Mouse (Mus musculus) mouse embryonic stem cell (cell line): ENCODE results near the gene Tsc22d3.
"Not testable (repeated sequence)": the region's sequence is repeated elsewhere in the genome, so short reads cannot be mapped to it uniquely, and the experiment has no call there.

Experiments used
- in situ Hi-C, 2 experiments: fragments of 300-500 bp; cut with MboI; formaldehyde crosslinking; loops; 1 replicate in 1 of 2; 3 replicates in 1 of 2; pipeline ENCODE4 v1.14.3; 2019 to 2020; ENCODE audit warnings: low sequenced_read_pairs in 2 of 2, low pct_unique_long_range_greater_than_20kb in 1 of 2, mixed read lengths in 1 of 2; ENCODE audit not compliant: unreplicated experiment in 1 of 2

The Tsc22d3 gene

DNA sequence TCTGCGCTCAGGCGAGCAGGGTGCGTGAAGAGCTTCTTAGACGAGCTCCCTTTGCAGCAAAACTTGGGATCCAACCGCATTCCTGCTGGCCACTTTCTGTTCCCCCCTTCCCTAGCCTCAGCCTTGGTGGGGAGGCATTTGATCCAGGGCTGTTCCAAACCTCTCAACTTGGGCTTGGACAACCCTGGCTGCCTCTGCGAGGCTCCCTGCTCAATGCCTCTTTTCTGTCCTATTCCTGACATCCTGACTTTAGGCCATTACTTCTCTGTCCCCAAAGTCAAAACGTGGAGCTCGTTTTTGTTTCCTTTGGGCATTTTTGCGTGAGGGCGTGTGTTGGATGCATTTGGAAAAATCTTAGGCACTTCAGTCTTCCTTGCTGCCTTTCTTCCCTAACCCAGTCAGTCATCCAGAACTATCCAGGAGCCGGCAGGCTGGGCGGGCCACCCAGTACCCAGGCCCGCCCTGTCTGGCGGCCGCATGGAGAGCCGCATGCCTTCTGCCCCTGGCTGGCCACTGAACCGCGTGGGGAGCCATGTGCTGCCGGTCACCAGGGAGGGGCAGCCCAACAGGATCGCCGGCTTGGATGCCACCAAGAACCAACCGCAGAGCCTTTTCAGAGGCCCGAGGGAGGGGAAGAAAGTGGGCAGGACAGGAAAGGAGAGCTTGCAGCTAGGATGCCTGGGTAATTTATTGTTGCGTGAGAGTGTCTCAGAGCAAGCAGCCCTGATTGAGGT lies 89.6 kb downstream of the Tsc22d3 start:
- in situ Hi-C loops = no loop called here

DNA sequence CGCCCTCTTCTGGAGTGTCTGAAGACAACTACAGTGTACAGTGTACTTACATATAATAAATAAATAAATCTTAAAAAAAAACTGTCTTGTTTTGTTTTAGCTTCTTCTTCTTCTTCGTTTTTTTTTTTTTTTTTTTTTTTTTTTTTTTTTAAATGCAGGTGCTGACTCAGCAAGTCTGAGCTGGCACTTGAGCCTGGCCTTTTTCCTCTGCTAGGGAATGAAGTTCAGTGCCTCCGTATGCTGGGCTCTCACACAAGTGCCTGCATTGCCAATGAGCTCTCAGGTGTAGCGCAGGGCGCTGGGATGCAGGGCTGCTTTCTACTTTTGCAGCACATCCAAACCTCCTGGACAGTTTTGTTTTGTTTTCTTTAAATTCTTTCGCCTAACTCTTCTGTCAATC lies 90.6 kb downstream of the Tsc22d3 start:
- in situ Hi-C loops = no loop called here

DNA sequence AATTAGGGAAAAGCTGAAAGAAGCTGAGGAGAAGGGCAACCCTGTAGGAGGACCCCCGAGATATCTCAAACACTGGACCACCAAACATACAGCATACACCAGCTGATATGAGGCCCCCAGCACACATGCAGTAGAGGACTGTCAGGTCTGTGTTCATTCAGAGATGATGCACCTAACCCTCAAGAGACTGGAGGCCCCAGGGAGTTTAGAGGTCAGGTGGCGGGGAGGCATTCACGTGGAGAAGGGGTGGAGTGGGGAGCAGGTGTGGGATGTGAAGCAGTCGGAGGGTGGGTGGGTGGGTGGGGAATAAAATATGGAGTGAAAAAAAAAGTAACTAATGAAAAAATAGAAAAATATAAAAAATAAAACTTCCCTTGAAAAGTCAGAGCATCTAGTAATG lies 91.7 kb downstream of the Tsc22d3 start:
- in situ Hi-C loops = not testable (repeated sequence)

DNA sequence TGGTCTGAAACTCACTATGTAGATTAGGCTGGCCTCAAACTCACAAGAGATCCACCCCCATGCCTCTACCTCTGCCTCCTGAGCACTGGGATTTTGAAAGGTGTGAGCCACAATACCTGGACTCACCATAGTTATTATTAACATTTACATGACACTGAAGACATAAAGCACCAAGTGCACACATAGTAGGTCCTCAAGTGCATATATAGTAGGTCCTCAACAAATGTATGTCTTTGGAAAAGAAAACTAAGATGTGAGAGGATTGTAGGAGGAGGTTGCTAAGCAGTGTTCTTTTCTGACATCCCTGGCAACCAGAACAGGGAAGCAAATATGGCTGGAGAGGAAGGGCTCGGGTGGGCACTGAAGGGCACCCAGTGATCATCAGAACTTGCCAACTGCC lies 93.1 kb downstream of the Tsc22d3 start:
- in situ Hi-C loops = no loop called here

DNA sequence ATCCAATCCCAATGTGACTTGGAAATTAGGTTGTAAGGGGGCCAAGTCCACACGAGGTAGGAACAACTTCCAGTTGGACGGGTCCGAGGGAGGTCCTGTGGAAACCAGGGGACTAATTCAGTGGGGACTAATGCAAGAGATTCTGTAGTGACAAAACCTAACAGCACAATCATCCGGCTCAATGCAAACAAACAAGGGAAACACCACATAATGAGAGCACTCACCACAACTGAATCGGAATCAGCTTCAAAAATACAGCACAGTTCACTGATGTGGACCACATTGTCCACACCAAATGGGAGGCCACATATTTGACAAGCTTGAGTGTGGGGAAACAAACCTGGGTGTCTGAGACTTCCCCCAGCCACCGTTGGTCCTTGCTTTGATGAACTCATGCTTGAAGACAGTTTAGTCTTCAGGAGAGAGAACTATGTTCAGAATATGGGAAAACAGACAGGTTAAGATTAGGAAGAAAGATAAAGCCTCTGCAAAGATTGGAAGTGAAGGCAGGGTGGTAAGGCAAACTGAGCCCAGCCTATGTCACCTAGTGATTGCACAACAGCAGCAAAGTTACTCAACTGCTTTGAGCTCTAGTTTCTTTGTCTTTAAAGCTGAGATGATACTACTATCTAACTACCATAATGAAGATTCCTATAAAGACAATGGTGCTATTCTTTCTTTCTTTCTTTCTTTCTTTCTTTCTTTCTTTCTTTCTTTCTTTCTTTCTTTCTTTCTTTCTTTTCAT lies 93.9 kb downstream of the Tsc22d3 start:
- in situ Hi-C loops = no loop called here

DNA sequence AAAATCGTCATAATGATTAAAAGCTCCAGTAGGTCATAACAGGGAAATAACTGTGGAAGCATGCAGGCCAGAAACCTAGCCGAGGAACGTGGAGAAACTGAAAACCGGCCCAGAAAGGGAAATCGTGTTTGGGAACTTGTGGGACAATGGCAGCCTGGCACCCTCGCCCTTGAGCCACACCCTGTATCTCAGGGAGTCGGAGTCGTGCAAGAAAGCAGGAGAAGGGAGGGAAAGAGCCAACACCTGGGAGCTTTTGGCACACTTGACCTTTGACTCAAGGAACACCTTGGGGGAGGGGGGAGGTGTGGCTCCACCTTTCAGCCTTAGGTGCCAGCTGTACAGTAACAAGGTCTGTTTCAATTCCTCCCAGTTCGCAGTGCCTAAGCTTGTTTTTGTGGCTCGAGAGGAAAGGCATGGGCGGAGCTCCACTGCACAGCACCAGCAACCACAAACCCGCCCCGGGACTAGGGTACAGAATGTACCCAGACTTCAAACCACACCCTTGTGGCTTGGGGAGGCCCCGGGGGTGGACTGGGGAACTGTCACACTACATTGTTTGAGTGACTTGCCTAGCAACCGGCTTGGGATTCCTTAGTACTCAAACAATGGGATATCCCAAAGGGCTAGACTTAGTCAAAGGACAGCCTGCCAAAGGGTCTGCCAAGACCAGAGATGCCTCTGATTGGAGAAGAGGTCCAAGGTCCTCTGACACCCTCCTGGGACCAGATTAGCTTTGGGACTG lies 94.8 kb downstream of the Tsc22d3 start:
- in situ Hi-C loops = no loop called here

DNA sequence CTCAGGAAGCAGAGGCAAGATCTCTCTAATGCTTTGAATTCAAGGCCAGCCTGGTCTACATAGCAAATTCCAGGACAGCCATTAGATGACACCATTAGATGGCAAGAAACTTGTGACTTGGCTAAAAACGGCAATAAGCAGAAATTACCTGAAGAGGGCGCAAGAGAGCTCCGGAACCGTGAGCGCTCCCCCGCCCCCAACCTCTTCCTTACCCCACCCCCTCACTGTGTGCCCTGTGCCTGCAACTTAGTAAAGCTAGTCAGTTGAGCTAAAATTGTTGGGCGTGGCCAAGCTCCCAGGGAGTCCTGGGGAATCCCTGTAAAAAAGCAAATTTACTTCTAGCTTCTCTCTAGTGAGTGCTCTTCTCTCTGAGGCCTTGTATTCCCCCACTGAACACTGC lies 96.6 kb downstream of the Tsc22d3 start:
- in situ Hi-C loops = no loop called here

DNA sequence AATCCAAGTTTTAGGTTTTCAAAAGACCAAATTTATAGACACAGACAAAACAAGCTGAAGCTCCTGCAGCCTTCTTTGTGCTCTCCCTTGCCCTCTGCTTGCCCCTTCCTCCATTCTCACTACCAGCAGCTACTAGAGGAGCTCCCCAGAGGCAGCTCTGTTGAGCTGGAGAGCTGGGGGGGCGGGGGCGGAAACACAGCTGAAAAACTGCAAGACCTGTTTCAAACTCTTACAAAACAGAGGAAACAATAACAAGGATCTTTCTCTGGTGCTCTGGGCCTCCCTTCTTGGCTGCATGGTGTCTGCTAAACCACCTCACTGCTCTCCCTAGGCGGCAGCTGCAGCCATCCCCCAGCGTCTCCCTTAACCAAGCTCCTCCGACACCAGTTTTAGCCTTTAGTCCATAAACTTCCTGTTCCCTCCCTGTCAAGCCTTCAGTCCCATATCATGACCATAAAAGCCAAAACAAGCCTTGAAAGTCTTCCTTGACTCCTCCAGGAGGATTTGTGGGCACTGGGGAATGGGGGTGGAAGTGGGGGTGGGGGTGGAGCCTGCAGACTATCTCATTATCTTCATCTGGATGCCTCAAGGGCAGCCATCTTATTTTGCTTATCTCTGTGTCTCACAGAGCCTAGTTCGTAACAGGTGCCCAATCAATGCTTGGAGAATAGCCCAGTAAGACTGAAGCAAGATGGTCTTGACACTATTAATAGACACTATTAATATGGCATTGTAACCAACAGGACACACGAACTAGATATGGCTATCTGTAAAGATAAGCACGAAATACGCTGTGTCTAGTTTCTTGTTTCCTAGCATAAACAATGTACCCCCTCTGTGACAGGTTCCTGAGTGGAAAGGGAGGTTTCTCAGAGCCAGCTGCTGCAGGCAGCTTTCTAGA lies 98.8 kb downstream of the Tsc22d3 start:
- in situ Hi-C loops = no loop called here

DNA sequence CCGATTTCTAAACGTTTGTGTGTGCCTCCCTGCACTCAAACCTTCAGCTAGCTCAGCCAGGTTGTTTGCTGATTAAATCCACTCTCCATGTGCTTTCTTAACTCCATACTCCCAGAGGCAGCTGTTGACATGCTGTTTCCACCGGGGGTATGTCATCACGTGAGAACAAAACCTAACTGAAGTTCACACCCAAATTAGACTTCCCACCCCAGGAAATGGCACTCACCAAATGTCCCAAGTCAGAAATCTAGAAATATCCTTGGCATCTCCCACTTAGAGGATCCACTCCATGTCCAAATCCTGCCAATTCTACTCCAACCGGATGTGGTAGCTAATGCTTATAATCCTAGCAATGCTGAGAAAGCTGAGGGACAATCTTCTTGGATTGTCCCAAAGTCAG lies 100.2 kb downstream of the Tsc22d3 start:
- in situ Hi-C loops = no loop called here

DNA sequence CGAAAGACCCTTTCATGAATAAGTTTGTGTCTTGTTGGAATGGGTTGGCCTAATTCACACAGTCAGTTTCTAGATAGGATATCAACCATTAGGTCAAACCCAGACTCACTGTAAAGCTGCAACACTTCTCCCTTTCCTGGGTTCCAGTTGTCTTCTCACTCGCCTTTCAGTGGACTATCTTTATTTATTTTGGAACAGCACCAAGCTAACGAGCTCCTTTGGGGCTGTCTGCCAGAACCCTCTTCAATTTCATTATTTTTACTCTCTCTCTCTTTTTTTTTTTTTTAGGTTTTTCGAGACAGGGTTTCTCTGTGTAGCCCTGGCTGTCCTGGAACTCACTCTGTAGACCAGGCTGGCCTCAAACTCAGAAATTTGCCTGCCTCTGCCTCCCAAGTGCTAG lies 102.0 kb downstream of the Tsc22d3 start:
- in situ Hi-C loops = loop anchor here (10.0 to 25.0 kb wide), 4 partner anchors 114 to 339 kb away; partner anchors contain the start of gene Tsc22d3 (in 1 of the 2)

DNA sequence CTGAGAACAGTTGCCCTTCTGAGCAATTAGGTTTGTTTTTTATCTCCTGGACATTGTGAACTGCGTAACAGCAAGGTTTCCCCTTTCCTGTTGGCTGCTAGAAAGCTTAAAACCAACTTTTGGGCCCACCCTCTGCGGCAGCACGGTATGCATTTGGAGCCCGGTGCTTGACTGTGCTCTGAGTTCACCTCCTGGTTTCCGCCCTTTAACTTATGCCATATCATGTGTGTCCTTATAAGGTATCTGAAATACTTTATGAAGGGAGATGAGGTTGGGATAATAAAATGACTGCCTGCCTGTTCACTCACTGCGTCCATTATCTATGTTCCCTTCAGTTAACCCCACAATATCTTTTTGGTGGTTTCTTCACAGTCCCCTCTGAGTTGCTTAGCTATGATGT lies 106.3 kb downstream of the Tsc22d3 start:
- in situ Hi-C loops = loop anchor here (5.0 to 25.0 kb wide), 5 partner anchors 108 to 343 kb away; partner anchors contain the start of gene Tsc22d3 (in 2 of the 2)

DNA sequence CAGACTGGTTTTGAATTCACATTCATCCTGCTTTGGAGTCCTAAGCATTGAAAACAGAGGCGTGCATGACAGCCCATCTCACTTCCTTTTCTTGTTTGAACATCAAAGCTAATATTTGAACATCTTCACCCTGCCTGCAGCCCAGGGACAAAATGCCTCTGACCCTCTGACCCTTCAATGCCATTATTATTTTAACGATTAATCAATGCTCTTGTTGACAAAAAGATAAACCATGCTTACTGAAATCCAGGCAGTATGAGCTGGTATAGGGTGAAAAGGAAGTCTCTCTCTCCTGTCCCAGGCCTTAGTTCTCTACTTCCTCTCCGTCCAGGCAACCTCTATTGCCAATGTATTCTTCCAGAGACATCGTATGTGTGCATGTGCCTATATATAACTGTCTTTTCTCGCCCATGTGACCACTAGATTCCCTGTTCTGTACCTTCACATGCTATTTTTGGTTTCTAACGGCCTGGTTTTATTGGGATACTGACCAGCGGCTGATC lies 106.9 kb downstream of the Tsc22d3 start:
- in situ Hi-C loops = loop anchor here (5.0 to 25.0 kb wide), 5 partner anchors 109 to 344 kb away; partner anchors contain the start of gene Tsc22d3 (in 2 of the 2)

DNA sequence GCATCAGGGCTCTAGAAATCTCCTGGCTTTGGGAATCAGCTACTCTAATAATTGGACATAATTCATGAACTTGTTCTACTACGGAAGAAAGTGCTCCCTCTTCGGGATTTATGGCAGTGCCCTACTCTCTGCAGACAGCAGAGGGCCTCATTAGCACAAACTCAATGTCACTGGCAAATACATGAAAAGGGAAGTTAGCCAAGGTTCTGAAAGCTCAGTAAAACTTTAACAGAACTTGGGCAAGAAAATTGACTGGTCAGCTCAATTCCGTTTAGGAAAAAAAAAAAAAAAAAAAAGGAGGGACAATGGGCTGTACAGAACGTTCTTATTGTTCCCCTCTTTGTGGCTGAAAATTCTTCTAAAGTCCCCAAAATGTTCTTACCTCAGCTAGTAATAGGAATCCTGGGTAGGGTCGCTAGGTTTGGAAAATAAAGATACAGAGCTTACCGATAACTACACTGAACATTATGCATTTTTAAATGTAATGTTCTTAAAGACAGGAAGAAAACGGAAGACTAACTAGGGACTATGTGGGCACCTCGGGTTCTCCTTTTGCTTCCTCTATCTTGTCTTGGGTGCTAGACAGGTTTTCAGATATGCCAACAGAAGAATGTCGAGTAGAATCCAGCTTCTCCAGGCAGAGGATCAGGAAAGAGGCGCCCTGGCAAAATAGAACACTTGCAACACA lies 108.4 kb downstream of the Tsc22d3 start:
- in situ Hi-C loops = loop anchor here (5.0 to 25.0 kb wide), 5 partner anchors 110 to 345 kb away; partner anchors contain the start of gene Tsc22d3 (in 2 of the 2)

DNA sequence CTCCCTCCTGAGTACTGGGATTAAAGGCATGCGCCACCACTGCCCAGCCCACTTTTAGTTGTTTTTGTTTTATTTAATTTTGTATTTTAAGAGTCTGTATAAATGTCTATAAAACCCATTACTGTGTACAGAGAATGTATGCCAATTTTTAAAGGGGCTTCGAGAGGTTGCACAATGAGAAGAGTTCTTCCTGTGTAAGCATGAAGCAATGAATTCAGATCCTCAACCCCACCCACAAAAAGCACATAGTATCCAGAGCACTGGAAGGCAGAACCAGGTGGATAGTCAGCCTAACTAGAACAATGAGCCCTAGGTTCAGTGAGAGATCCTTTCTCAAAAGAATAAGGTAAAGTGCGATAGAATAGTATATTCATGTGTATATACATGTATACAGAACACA lies 110.3 kb downstream of the Tsc22d3 start:
- in situ Hi-C loops = loop anchor here (5.0 to 25.0 kb wide), 5 partner anchors 112 to 347 kb away; partner anchors contain the start of gene Tsc22d3 (in 2 of the 2)
